Mouse (Mus musculus) gastrocnemius, adult 2 months (tissue): ENCODE measurements at regions not wholly inside any gene's neighbourhood (a gene's known extent, or its start where the extent isn't known, plus 50 kb on each side); places are given as distances from the start of the nearest gene placed in this dataset.
A peak's percentile ranks its signal among the peaks of the same experiment; 100 is the strongest.
"Not testable (repeated sequence)": the region's sequence is repeated elsewhere in the genome, so short reads cannot be mapped to it uniquely, and the experiment has no call there.

Experiments
- DNase-seq: peaks from one replicate; pipeline ENCODE4 v3.0.0; 2022
- H3K27ac ChIP-seq: fragments of 200-600 bp; 2 replicates; pipeline ENCODE4 v1.8.1; 2022; ENCODE audit warnings: mild to moderate bottlenecking
- H3K4me3 ChIP-seq: fragments of 200-600 bp; 2 replicates; pipeline ENCODE4 v1.8.1; 2022; ENCODE audit warnings: mild to moderate bottlenecking, moderate library complexity
- CTCF ChIP-seq: fragments of 200-600 bp; IDR thresholded peaks from 2 replicates; pipeline ENCODE4 v1.8.1; 2022; ENCODE audit warnings: antibody characterized with exemption, mild to moderate bottlenecking, moderate library complexity
- intact Hi-C: fragments of 180-260 bp; cut with DNase I; formaldehyde crosslinking; loops from one replicate; pipeline ENCODE4 v1.15.1; 2025

GRCm38 (mm10) chr14:71597859-71598258 lies 893.8 kb downstream of the Gm9195 start:
- Histone ChIP-seq H3K4me3 (no peak overlapping the region), H3K27ac (no peak overlapping the region)
- no peak for TF ChIP-seq CTCF
- DNase-seq: no peak
- intact Hi-C loops: no loop called here

GRCm38 (mm10) chr14:71588694-71589240 lies 902.9 kb downstream of the Gm9195 start:
- no peak for DNase-seq
- H3K27ac ChIP-seq: no peak overlapping the region
- no peak for TF ChIP-seq CTCF
- intact Hi-C loops: no loop called here
- no peak overlapping the region for H3K4me3 ChIP-seq

- H3K4me3 ChIP-seq: no peak overlapping the region
- no peak overlapping the region for H3K27ac ChIP-seq
- no peak for DNase-seq
- TF ChIP-seq CTCF: no peak
- intact Hi-C loops: no loop called here
Measured at GRCm38 (mm10) chr14:71588006-71588405, 903.6 kb downstream of the Gm9195 start.

GRCm38 (mm10) chr14:71564816-71565215 lies 926.8 kb downstream of the Gm9195 start:
- no peak for DNase-seq
- no peak overlapping the region for H3K27ac ChIP-seq
- intact Hi-C loops: no loop called here
- no peak for TF ChIP-seq CTCF
- H3K4me3 ChIP-seq: no peak overlapping the region

GRCm38 (mm10) chr14:71561906-71562305 lies 929.7 kb downstream of the Gm9195 start:
- Histone ChIP-seq H3K27ac (no peak overlapping the region), H3K4me3 (no peak overlapping the region)
- intact Hi-C loops: no loop called here
- TF ChIP-seq CTCF: no peak
- DNase-seq: no peak

GRCm38 (mm10) chr14:71554324-71554723 lies 937.3 kb downstream of the Gm9195 start:
- H3K4me3 ChIP-seq, intact Hi-C loops, DNase-seq, H3K27ac ChIP-seq: not testable (repeated sequence)

GRCm38 (mm10) chr14:71543580-71543979 lies 943.9 kb upstream of the Fam160b2 start:
- no peak for DNase-seq
- no peak overlapping the region for H3K4me3 ChIP-seq
- TF ChIP-seq CTCF: no peak
- no peak overlapping the region for H3K27ac ChIP-seq
- intact Hi-C loops: no loop called here

GRCm38 (mm10) chr14:71532074-71532659 lies 932.5 kb upstream of the Fam160b2 start:
- Histone ChIP-seq H3K4me3 (no peak overlapping the region), H3K27ac (no peak overlapping the region)
- intact Hi-C loops: loop anchor here (10.0 kb wide), 1 partner anchor 747 kb away; no protein-coding TSS in a partner anchor
- no peak for TF ChIP-seq CTCF
- no peak for DNase-seq

GRCm38 (mm10) chr14:71531298-71531697 lies 931.7 kb upstream of the Fam160b2 start:
- Histone ChIP-seq H3K4me3 (no peak overlapping the region), H3K27ac (no peak overlapping the region)
- intact Hi-C loops: loop anchor here (10.0 kb wide), 1 partner anchor 746 kb away; no protein-coding TSS in a partner anchor
- no peak for DNase-seq
- no peak for TF ChIP-seq CTCF

DNA sequence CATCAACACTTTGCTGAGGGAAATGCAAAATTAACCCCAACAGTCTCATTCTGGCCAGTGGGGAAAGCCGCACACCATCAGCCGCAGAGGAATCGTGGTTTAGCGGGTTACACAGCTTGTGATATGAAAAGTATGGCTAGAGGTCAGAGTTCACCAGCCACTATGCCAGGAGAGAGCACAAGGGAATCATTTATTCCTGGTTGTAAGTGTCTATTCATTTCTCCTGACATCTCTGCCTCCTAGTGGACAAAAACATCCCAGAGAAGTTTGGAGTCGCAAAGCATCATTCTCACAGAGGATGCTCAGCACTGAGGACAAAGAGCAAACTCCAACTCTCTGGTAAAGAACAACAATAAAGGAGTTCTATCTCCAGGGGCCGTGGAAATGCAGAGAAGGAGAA lies 930.8 kb upstream of the Fam160b2 start:
- peak; percentile 46 for TF ChIP-seq CTCF
- no peak for DNase-seq
- intact Hi-C loops: loop anchor here (10.0 kb wide), 1 partner anchor 746 kb away; no protein-coding TSS in a partner anchor
- H3K4me3 ChIP-seq: no peak overlapping the region
- no peak overlapping the region for H3K27ac ChIP-seq

DNA sequence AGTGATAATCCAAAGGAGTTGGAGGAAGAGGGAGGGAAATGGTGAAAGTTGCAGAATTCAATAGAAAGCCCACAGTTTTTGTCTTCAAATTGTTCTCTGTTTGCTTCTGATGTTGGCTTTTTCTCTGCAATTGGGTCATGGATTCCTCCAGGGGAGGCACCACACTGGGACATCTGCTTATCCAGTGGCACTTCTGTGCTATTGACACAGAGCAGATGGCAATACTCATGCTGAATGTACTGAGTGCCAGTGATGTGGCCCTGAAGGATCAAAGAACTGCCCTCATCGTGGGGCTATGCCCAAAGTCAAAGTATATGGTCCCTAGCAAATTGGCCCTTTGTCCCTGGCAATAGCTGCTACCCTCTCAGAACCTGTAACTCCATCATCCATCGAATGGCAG lies 918.9 kb upstream of the Fam160b2 start:
- H3K4me3 ChIP-seq: no peak overlapping the region
- intact Hi-C loops: no loop called here
- no peak for DNase-seq
- no peak overlapping the region for H3K27ac ChIP-seq
- TF ChIP-seq CTCF: no peak

- H3K4me3 ChIP-seq: no peak overlapping the region
- no peak for TF ChIP-seq CTCF
- intact Hi-C loops: no loop called here
- H3K27ac ChIP-seq: no peak overlapping the region
- DNase-seq: no peak
Measured at GRCm38 (mm10) chr14:71500851-71501250, 901.2 kb upstream of the Fam160b2 start.

DNA sequence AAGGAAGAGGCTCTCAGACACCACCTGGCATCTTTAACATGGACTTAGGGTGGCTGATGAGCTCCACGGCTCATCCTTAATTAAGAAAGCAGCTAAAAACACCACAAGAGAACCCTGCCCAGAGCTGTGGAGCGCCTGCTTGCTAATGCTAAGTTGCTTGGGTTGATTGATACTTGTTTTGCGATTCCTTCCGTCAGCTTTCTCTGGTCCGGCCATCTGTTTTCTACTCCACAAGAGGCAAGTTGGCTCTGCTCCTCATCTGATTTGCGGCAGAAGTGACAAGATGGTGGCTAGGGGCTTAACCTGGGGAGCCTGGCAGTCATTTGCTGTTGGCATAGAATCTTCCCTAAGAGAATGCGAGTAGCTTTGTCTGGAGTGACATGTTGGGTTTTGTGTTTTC lies 891.6 kb upstream of the Fam160b2 start:
- H3K27ac ChIP-seq: no peak overlapping the region
- intact Hi-C loops: no loop called here
- no peak for TF ChIP-seq CTCF
- no peak for DNase-seq
- H3K4me3 ChIP-seq: no peak overlapping the region
